Mouse (Mus musculus) lung, postnatal 0 days (tissue): ENCODE results near the gene Fndc3b. TPM values are rescaled to one million over a fixed set of nuclear protein-coding genes. Genes with fewer than 3 reads are reported as not detected.

Experiments used
- ATAC-seq: fragments of 200-750 bp; cut with Nextera tagmentation; 2 replicates; pipeline ENCODE4 v1.8.0; 2017; ENCODE audit warnings: moderate library complexity
- DNase-seq: peaks from one replicate; pipeline ENCODE4 v3.0.0-alpha.2; 2016; ENCODE audit warnings: low spot score
- H3K27ac ChIP-seq: fragments of 300-500 bp; sonication (generic); 2 replicates; pipeline ENCODE4 v1.5.1; 2014; ENCODE audit warnings: antibody characterized with exemption, mild to moderate bottlenecking, low read length, mixed read lengths
- H3K27me3 ChIP-seq: fragments of 300-500 bp; sonication (generic); replicated peaks from 2 replicates; pipeline ENCODE4 v1.6.1; 2014; ENCODE audit warnings: low read length, mixed read lengths; ENCODE audit not compliant: insufficient read depth
- H3K36me3 ChIP-seq: fragments of 300-500 bp; sonication (generic); 2 replicates; pipeline ENCODE4 v1.6.1; 2014; ENCODE audit warnings: low read length, mixed read lengths; ENCODE audit not compliant: insufficient read depth
- H3K4me1 ChIP-seq: fragments of 300-500 bp; sonication (generic); 2 replicates; pipeline ENCODE4 v1.6.1; 2014; ENCODE audit warnings: antibody characterized with exemption, low read depth, low read length, mixed read lengths; ENCODE audit not compliant: insufficient read depth
- H3K4me2 ChIP-seq: fragments of 300-500 bp; sonication (generic); replicated peaks from 2 replicates; pipeline ENCODE4 v1.6.1; 2014; ENCODE audit warnings: low read depth, mild to moderate bottlenecking, low read length, moderate library complexity, mixed read lengths
- H3K4me3 ChIP-seq: fragments of 300-500 bp; sonication (generic); 2 replicates; pipeline ENCODE4 v1.5.1; 2014; ENCODE audit warnings: low read depth, low read length
- H3K9ac ChIP-seq: fragments of 300-500 bp; sonication (generic); replicated peaks from 2 replicates; pipeline ENCODE4 v1.6.1; 2014; ENCODE audit warnings: low read depth, mild to moderate bottlenecking
- H3K9me3 ChIP-seq: fragments of 300-500 bp; sonication (generic); 2 replicates; pipeline ENCODE4 v1.6.1; 2016; ENCODE audit warnings: low read length, mixed read lengths
- CTCF ChIP-seq: IDR thresholded peaks from 2 replicates; pipeline ENCODE4 v1.5.1; 2016; ENCODE audit warnings: antibody characterized with exemption, mild to moderate bottlenecking
- EP300 ChIP-seq: IDR thresholded peaks from 2 replicates; pipeline ENCODE4 v1.6.1; 2016; ENCODE audit warnings: antibody characterized with exemption, mild to moderate bottlenecking, control low read depth
- WGBS: fragments of 180-500 bp; shearing (Covaris S2); extraction: QIAGEN DNeasy Blood & Tissue Kit; methylation state at CpG from one replicate; pipeline ENCODE4 v1.1.7; 2014; 5-methylcytosine and 5-hydroxymethylcytosine counted together
- polyA plus RNA-seq: library from polyadenylated mRNA; unstranded; fragments of >200 nt; fragmentation: Nextera tagmentation; extraction: Ambion mirVana; gene quantifications from 2 replicates; pipeline ENCODE4 v1.2.1, GENCODE M21; 2015

The Fndc3b gene
- polyA plus RNA-seq, 1 experiment from 2014 or later, result 28.5 TPM

DNA sequence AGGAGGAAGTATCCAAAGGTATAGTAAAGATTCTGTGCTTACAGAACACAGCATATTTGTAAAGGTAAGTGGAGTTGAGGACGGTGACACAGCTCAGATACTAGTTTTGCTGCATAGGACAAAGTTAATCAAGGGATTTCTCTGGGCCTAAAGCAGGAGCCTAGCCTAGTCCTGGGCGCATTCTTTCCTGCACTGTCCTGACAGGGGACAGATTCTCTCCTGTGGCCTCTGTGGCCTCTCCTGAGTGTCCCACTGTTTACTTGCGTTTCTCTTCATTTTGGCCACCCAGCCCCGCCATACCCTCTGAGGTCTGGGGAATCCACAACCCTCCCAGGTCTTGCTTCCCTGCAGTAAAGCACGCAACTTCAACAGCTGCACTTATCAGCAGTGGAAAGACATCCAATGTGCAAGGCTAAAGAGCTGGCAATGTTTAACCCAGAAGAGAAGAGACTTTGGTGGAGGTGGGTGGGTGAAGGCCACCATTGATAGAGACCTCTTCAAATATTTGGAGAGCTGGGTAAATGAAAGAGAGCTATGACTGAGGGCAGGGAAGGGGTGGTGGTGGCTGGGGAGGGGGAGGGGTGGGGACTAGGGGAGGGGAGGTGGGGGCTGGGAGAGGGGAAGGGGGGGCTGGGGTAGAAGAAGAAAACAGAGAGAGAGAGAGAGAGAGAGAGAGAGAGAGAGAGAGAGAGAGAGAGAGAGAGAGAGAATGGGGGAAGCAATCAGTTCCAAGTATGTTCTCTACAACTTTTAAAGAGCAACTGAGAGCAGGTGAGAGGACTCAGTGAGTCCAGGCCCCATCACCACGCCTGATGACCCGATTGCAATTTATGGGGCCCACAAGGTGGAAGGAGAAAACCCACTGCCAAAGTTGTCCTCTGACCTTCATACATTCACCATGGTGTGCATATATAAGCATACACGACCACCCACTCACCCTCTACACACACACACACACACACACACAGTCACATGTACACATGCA lies 18.0 kb upstream of the Fndc3b start:
- no peak overlapping the region for H3K9ac ChIP-seq
- H3K27me3 ChIP-seq, result no peaks in the 10 kb centered on the region
- no peak overlapping the region for H3K4me2 ChIP-seq
- no peaks in the 10 kb centered on the region; the same call in 1 of the 2 replicates for H3K4me1 ChIP-seq
- no peaks in the 10 kb centered on the region for H3K9me3 ChIP-seq
- no peaks in the 10 kb centered on the region for H3K36me3 ChIP-seq
- H3K27ac ChIP-seq, result no peak overlapping the region
- TF ChIP-seq EP300 (no peak), CTCF (no peak)
- H3K4me3 ChIP-seq, result no peak overlapping the region
- peak; percentile 8 for DNase-seq
- peak; percentile 21; the same call in 1 of the 2 replicates for ATAC-seq
- WGBS, result 53% methylated on average over 8 of the region's 8 CpGs

DNA sequence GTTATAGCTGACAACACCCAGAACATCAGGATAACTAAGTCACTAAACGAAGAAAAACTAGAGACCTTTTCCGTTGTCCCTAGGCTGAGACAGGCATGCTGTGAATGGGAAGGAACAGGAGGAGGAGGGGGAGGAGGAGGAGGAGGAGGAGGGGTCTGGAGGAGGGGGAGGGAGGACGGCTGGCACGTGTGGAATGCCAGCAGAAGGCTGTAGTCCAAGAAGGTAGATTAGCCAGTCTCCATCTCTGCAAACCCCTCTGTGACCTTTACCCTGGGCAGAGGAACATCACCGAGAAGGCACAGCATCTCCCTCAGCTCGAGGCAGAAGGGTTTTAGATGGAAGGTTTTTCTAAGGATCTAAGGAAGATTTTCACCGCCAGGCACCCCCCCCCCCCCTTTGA lies 17.1 kb upstream of the Fndc3b start:
- H3K4me2 ChIP-seq, result no peak overlapping the region

DNA sequence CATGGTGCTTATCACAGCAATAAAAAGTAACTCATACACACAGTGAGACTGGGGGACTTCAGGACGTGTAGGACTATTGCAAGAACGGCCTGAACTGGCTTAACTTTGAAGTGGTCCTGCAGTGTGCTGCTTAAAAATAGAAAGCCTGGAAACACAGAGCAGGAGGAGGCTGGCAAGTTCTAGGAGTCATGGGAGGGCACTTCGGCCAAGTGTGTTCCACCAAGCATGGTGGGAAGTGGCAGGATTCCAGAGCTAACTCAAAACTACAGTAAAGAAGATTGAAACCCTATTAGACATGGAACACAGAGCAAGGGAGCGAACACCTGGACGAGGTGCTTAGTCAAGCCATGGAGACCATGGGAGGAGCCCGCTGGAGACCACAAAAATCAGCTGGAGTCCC lies 14.6 kb upstream of the Fndc3b start:
- no peaks in the 10 kb centered on the region for H3K27me3 ChIP-seq

More for the DNA sequence above, 17.1 kb upstream of the Fndc3b start:
- no peak overlapping the region for H3K27ac ChIP-seq
- 11% methylated on average over 7 of the region's 7 CpGs for WGBS
- no peak for ATAC-seq
- no peak for TF ChIP-seq EP300
- no peak for TF ChIP-seq CTCF
- H3K27me3 ChIP-seq, result no peaks in the 10 kb centered on the region
- H3K4me1 ChIP-seq, result no peaks in the 10 kb centered on the region; the same call in 1 of the 2 replicates
- H3K36me3 ChIP-seq, result no peaks in the 10 kb centered on the region
- DNase-seq, result no peak
- no peak overlapping the region for H3K4me3 ChIP-seq
- no peaks in the 10 kb centered on the region for H3K9me3 ChIP-seq
- no peak overlapping the region for H3K9ac ChIP-seq

GRCm38 (mm10) chr3:27724208-27724607 lies 13.1 kb upstream of the Fndc3b start:
- 32% methylated on average over 8 of the region's 8 CpGs for WGBS
- 0 out of 2 replicates have a peak, but pooled peaks have one; percentile 14 for ATAC-seq
- H3K27me3 ChIP-seq, result no peaks in the 10 kb centered on the region
- H3K9me3 ChIP-seq, result no peaks in the 10 kb centered on the region
- H3K27ac ChIP-seq, result no peak overlapping the region
- H3K4me1 ChIP-seq, result no peaks in the 10 kb centered on the region; the same call in 1 of the 2 replicates
- no peak for DNase-seq
- no peak for TF ChIP-seq EP300
- TF ChIP-seq CTCF, result no peak
- H3K36me3 ChIP-seq, result no peaks in the 10 kb centered on the region
- H3K9ac ChIP-seq, result no peak overlapping the region
- H3K4me3 ChIP-seq, result no peak overlapping the region
- H3K4me2 ChIP-seq, result no peak overlapping the region

More for the DNA sequence above, 14.6 kb upstream of the Fndc3b start:
- no peak overlapping the region for H3K4me2 ChIP-seq
- 59% methylated on average over 6 of the region's 6 CpGs for WGBS
- no peaks in the 10 kb centered on the region for H3K9me3 ChIP-seq
- no peak for TF ChIP-seq CTCF
- TF ChIP-seq EP300, result no peak
- no peak overlapping the region for H3K27ac ChIP-seq
- no peaks in the 10 kb centered on the region for H3K36me3 ChIP-seq
- DNase-seq, result peak; percentile 61
- peak; percentile 55 for ATAC-seq
- no peak overlapping the region for H3K9ac ChIP-seq
- H3K4me1 ChIP-seq, result no peaks in the 10 kb centered on the region; the same call in 1 of the 2 replicates
- H3K4me3 ChIP-seq, result no peak overlapping the region

GRCm38 (mm10) chr3:27718829-27719365 lies 7.8 kb upstream of the Fndc3b start:
- Histone ChIP-seq H3K9ac (no peak overlapping the region), H3K27ac (no peak overlapping the region), H3K4me2 (no peak overlapping the region), H3K9me3 (no peaks in the 10 kb centered on the region), H3K36me3 (no peaks in the 10 kb centered on the region), H3K27me3 (no peaks in the 10 kb centered on the region), H3K4me3 (no peak overlapping the region), H3K4me1 (no peaks in the 10 kb centered on the region)
- no peak for ATAC-seq
- 74% methylated on average over 5 of the region's 5 CpGs for whole genome bisulfite sequencing
- DNase-seq, result no peak
- TF ChIP-seq CTCF (no peak), EP300 (no peak)

GRCm38 (mm10) chr3:27713971-27714370 lies 2.9 kb upstream of the Fndc3b start:
- no peak overlapping the region for H3K4me2 ChIP-seq

More at GRCm38 (mm10) chr3:27713971-27714370, 2.9 kb upstream of the Fndc3b start:
- Histone ChIP-seq H3K9ac (no peak overlapping the region), H3K27me3 (no peaks in the 10 kb centered on the region), H3K36me3 (no peaks in the 10 kb centered on the region), H3K4me3 (no peak overlapping the region), H3K4me1 (no peaks in the 10 kb centered on the region), H3K9me3 (no peaks in the 10 kb centered on the region), H3K27ac (no peak overlapping the region)
- 62% methylated on average over 4 of the region's 4 CpGs for WGBS
- no peak for ATAC-seq
- DNase-seq, result no peak
- TF ChIP-seq CTCF (no peak), EP300 (no peak)
